Mouse (Mus musculus) embryonic facial prominence, embryonic 14.5 days (tissue): ENCODE measurements around the gene Ttc7. TPM values are rescaled to one million over a fixed set of nuclear protein-coding genes. Genes with fewer than 3 reads are reported as not detected.

Experiments used
- ATAC-seq: fragments of 200-750 bp; cut with Nextera tagmentation; 2 replicates; pipeline ENCODE4 v1.8.0; 2017; ENCODE audit warnings: low read depth, moderate number of reproducible peaks, moderate TSS enrichment
- DNase-seq: peaks from one replicate; pipeline ENCODE4 v3.0.0-alpha.2; 2015; ENCODE audit warnings: low spot score
- H3K27ac ChIP-seq: fragments of 300-500 bp; sonication (generic); replicated peaks from 2 replicates; pipeline ENCODE4 v1.5.1; 2014; ENCODE audit warnings: low read depth, mild to moderate bottlenecking, low read length, moderate library complexity
- H3K27me3 ChIP-seq: fragments of 300-500 bp; sonication (generic); replicated peaks from 2 replicates; pipeline ENCODE4 v1.6.1; 2014; ENCODE audit warnings: low read length; ENCODE audit not compliant: control insufficient read depth, insufficient read depth
- H3K36me3 ChIP-seq: fragments of 300-500 bp; sonication (generic); 2 replicates; pipeline ENCODE4 v1.6.1; 2014; ENCODE audit warnings: low read length, mixed read lengths; ENCODE audit not compliant: control insufficient read depth, insufficient read depth
- H3K4me1 ChIP-seq: fragments of 300-500 bp; sonication (generic); 2 replicates; pipeline ENCODE4 v1.6.1; 2014; ENCODE audit warnings: antibody characterized with exemption, low read length; ENCODE audit not compliant: control insufficient read depth, insufficient read depth
- H3K4me2 ChIP-seq: fragments of 300-500 bp; sonication (generic); 2 replicates; pipeline ENCODE4 v1.6.1; 2014; ENCODE audit warnings: low read depth, mild to moderate bottlenecking, low read length, moderate library complexity, mixed read lengths
- H3K4me3 ChIP-seq: fragments of 300-500 bp; sonication (generic); 2 replicates; pipeline ENCODE4 v1.5.1; 2014; ENCODE audit warnings: low read depth, mild to moderate bottlenecking, low read length
- H3K9ac ChIP-seq: fragments of 300-500 bp; sonication (generic); 2 replicates; pipeline ENCODE4 v1.6.1; 2014; ENCODE audit warnings: low read depth, mild to moderate bottlenecking, low read length, moderate library complexity, mixed read lengths
- H3K9me3 ChIP-seq: fragments of 300-500 bp; sonication (generic); 2 replicates; pipeline ENCODE4 v1.6.1; 2016; ENCODE audit warnings: low read length; ENCODE audit not compliant: control insufficient read depth
- WGBS: fragments of 180-500 bp; shearing (Covaris S2); extraction: QIAGEN DNeasy Blood & Tissue Kit; methylation state at CpG from one replicate; pipeline ENCODE4 v1.1.7; 2014; 5-methylcytosine and 5-hydroxymethylcytosine counted together
- polyA plus RNA-seq: library from polyadenylated mRNA; unstranded; fragments of >200 nt; fragmentation: Nextera tagmentation; extraction: Ambion mirVana; gene quantifications from 2 replicates; pipeline ENCODE4 v1.2.1, GENCODE M21; 2014

Gene Ttc7
- polyA plus RNA-seq, 1 experiment from 2014 or later, result 10.2 TPM

GRCm38 (mm10) chr17:87326987-87327386, 44.3 kb downstream of the Ttc7 start:
- H3K27me3 ChIP-seq, result no peaks in the 10 kb centered on the region
- DNase-seq (peak; percentile 63), ATAC-seq (peak; percentile 37; the same call in 1 of the 2 replicates)
- no peak overlapping the region for H3K27ac ChIP-seq
- H3K36me3 ChIP-seq, result no peaks in the 10 kb centered on the region; the same call in 1 of the 2 replicates
- WGBS, result 28% methylated on average over 6 of the region's 6 CpGs
- H3K9me3 ChIP-seq, result peaks cover 2% of the 10 kb centered on the region; the same call in 1 of the 2 replicates
- H3K4me3 ChIP-seq, result no peak overlapping the region
- no peak overlapping the region for H3K9ac ChIP-seq
- peaks cover 30% of the 10 kb centered on the region for H3K4me1 ChIP-seq
- no peak overlapping the region for H3K4me2 ChIP-seq

DNA sequence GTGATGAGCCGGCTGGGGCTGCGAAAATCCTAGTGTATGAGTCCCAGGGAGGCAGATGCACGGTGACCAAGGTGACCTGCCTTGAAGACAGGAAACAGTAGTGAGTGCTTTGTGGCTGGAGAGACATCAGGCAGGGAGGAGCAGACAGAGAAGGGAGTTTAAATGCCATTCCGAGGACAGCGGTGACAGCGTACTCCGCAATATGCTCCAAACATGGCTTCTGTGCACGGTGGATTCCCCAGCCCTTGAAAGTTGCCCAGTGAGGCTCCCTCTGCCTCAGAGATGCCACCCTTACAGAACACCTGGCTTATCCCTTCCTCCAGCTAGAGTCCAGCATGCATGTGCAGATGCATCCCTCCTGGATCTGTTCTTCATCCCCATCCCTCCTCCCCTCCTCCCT, 45.0 kb downstream of the Ttc7 start:
- Histone ChIP-seq H3K36me3 (no peaks in the 10 kb centered on the region; the same call in 1 of the 2 replicates), H3K9me3 (no peaks in the 10 kb centered on the region), H3K27me3 (no peaks in the 10 kb centered on the region), H3K4me2 (no peak overlapping the region), H3K4me1 (peaks cover 35% of the 10 kb centered on the region), H3K4me3 (no peak overlapping the region), H3K9ac (no peak overlapping the region), H3K27ac (no peak overlapping the region)
- 71% methylated on average over 8 of the region's 8 CpGs for WGBS
- ATAC-seq (no peak), DNase-seq (no peak)

DNA sequence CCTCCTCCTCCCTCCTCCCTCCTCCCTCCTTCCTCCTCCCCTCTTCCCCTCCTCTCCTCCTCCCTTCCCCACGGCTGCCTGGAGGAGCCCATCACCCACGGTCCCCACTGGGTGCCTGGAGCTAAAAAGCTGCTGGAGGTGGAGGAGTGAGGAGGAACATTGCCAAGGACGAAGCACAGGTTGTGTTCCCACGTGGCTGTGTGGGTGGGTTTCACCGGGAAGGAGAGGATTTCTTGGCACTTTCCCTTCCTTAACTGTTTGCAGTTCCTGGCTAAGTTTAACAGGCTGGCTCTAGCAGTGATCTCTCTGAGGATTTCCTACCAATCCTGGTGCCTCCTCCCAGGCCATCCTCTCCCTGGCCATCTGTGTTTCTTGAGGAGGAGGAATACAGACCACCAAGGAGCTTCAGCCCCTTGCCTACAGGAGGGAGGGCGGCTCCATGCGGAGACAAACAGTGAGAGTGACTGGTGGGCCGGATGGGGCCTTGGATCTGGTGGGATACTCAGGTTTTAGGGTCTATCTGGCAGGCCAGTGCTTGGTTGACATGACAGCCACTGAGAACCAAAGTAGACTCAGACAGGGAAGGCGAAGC, 45.6 kb downstream of the Ttc7 start:
- peaks cover 37% of the 10 kb centered on the region for H3K4me1 ChIP-seq
- H3K4me3 ChIP-seq, result no peak overlapping the region
- 49% methylated on average over 7 of the region's 9 CpGs for WGBS
- H3K27me3 ChIP-seq, result no peaks in the 10 kb centered on the region
- ATAC-seq, result no peak
- H3K4me2 ChIP-seq, result no peak overlapping the region
- H3K36me3 ChIP-seq, result no peaks in the 10 kb centered on the region
- DNase-seq, result peak; percentile 75
- no peak overlapping the region for H3K27ac ChIP-seq
- no peak overlapping the region for H3K9ac ChIP-seq
- no peaks in the 10 kb centered on the region for H3K9me3 ChIP-seq

DNA sequence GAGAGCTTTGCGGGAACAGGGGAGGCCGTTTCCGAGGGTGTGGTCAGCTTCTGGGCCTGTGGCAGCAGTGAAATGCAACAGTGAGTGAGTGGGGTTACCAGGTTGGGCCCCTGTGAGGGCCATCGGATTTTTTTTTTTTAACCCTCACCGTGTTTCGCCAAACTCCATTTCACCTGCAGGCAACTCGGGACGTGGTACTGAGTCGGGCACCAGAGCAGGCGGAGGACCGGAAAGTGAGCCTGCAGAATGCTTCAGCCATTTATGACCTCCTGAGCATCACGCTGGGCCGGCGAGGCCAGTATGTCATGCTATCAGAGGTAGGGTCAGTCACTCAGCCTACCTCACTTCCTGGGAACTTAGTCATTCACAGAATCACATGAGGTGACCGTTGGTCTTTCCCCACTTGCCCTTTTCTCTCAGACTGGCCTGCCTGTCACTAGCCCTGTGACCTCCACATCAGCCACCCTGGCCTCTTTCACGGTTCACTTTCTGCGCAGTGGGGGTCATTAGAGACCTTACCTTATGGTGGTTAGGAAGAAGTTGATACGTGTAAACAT, 46.5 kb downstream of the Ttc7 start:
- H3K27ac ChIP-seq, result no peak overlapping the region
- H3K27me3 ChIP-seq, result no peaks in the 10 kb centered on the region
- H3K4me3 ChIP-seq, result no peak overlapping the region
- ATAC-seq (no peak), DNase-seq (no peak)
- H3K4me2 ChIP-seq, result no peak overlapping the region
- no peaks in the 10 kb centered on the region for H3K36me3 ChIP-seq
- WGBS, result 84% methylated on average over 18 of the region's 18 CpGs
- H3K9me3 ChIP-seq, result no peaks in the 10 kb centered on the region
- peaks cover 37% of the 10 kb centered on the region for H3K4me1 ChIP-seq
- no peak overlapping the region for H3K9ac ChIP-seq

DNA sequence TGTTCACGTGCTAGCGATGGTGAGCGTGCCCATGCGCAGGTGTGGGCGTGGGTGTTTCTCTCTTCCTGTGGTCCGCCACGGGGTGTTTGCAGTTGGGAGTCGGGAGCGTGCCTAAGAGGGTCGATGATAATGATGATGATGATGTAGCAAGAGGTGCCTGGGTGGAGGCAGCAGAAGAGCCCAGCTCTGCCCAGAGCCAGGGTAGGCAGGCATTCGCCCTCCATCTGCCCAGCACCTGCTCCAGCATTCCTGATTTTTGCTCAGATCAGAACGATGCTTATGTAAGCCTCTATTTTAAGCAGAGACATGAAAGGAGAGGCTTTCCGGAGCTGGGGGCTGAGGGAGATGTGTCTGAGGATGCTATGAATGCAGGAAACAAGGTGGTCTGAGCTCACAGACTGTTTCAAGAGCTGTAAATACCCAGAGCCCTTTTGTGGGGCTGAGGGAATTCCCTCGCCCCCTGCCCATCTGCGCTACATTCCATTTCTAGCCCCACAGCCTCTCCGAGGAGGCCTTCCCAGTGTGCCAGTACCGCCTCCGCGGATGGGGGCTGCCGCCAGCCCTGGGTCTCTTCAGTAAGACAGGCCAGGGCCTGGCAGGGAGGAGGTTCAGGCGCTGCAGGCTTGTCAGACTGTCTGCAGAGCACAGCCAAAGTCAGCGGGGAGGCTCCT, 47.7 kb downstream of the Ttc7 start:
- 37% methylated on average over 22 of the region's 22 CpGs for WGBS
- peaks cover 37% of the 10 kb centered on the region for H3K4me1 ChIP-seq
- no peaks in the 10 kb centered on the region for H3K27me3 ChIP-seq
- no peaks in the 10 kb centered on the region for H3K9me3 ChIP-seq
- no peak overlapping the region for H3K4me3 ChIP-seq
- ATAC-seq, result peak; percentile 47
- H3K36me3 ChIP-seq, result no peaks in the 10 kb centered on the region
- H3K9ac ChIP-seq, result peak overlapping the region; percentile 43
- DNase-seq, result no peak
- H3K27ac ChIP-seq, result peak overlapping the region; percentile 45
- H3K4me2 ChIP-seq, result peak overlapping the region; percentile 27

DNA sequence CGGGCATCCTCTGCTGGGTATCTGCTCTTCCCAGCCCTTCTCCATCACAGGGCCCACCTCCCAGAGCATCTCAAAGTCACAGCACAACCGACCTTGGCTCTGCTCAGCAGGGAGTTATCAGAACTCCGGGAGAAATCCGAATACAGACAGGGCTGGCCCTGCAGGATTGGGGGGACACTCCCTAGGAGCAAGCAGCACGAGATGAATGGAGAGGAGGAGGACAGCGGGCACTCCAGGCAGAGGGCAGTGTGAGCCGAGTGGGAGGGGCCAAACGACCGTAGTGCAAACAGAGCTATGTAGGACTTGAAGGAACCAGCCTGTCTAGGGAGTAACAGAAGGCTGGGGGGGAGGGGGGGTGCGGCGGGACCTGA, 48.2 kb downstream of the Ttc7 start:
- Histone ChIP-seq H3K4me2 (peak overlapping the region; percentile 27), H3K36me3 (no peaks in the 10 kb centered on the region), H3K27ac (peak overlapping the region; percentile 45), H3K9ac (peak overlapping the region; percentile 43), H3K27me3 (no peaks in the 10 kb centered on the region), H3K9me3 (no peaks in the 10 kb centered on the region), H3K4me1 (peaks cover 37% of the 10 kb centered on the region), H3K4me3 (no peak overlapping the region)
- WGBS, result 2% methylated on average over 11 of the region's 11 CpGs
- DNase-seq (peak; percentile 65), ATAC-seq (peak; percentile 50)

DNA sequence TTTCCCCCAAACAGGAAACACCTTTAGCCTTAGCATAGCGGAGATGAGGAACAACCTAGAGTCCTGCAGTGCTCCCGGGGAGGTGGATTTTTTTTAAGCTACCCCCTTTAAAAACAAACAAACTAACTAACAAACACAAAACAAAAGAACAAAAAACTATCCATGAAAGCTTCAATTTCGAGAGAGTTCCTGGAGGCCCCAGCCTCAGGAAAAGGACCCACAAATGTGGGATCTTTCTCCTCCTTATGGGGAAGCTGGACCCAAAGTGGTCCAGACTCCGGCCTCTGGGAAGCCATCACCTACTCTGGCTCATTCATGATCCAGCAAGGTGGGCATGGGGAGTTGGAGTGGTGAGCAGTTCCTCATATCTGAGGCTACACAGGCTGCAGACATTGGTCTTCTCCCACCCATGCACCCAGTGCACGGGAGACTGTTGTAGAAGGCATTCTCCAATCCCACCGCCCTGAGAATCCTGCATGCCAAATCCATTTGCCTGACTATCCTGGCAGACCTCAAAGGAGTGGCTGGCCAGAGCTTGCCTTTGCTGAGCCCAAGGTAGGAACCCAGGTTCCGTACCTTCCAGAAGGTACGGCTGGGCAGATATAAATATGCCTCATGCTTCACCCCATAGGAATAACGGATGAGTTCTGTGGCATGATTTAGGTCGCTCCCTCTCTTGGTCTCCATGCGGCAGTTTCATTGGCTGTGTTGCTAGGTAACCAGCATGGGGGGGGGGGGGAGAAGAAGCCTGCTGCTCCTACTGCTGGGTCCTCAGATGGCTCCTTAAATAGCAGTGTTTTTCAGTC, 48.9 kb downstream of the Ttc7 start:
- ATAC-seq, result no peak
- Histone ChIP-seq H3K4me3 (no peak overlapping the region), H3K4me2 (peak overlapping the region; percentile 27), H3K9me3 (no peaks in the 10 kb centered on the region), H3K4me1 (peaks cover 37% of the 10 kb centered on the region), H3K36me3 (no peaks in the 10 kb centered on the region), H3K27ac (peak overlapping the region; percentile 45), H3K9ac (peak overlapping the region; percentile 43; the same call in 1 of the 2 replicates), H3K27me3 (no peaks in the 10 kb centered on the region)
- DNase-seq, result no peak
- WGBS, result 45% methylated on average over 10 of the region's 11 CpGs

- no peak overlapping the region for H3K4me2 ChIP-seq
- WGBS, result 57% methylated on average over 9 of the region's 9 CpGs
- no peak for DNase-seq
- H3K4me3 ChIP-seq, result no peak overlapping the region
- H3K27ac ChIP-seq, result no peak overlapping the region
- H3K27me3 ChIP-seq, result no peaks in the 10 kb centered on the region
- H3K9me3 ChIP-seq, result no peaks in the 10 kb centered on the region
- ATAC-seq, result no peak
- no peaks in the 10 kb centered on the region for H3K36me3 ChIP-seq
- H3K9ac ChIP-seq, result no peak overlapping the region
- peaks cover 35% of the 10 kb centered on the region for H3K4me1 ChIP-seq
Observed at GRCm38 (mm10) chr17:87332142-87332815, 49.6 kb downstream of the Ttc7 start.
